Mouse (Mus musculus): ENCODE results near the gene Prkch.

- TF ChIP-seq CTCF (IDR thresholded peaks at IDR 0.05; ENCODE audit: borderline replicate concordance, extremely low read depth, insufficient read depth, insufficient read length) = no peak
- TF ChIP-seq POLR2A (IDR thresholded peaks at IDR 0.05; ENCODE audit: borderline replicate concordance, extremely low read depth, insufficient read depth, insufficient read length, poor library complexity, severe bottlenecking) = no peak
Observed at GRCm38 (mm10) chr12:73810903-73811302, 226.3 kb downstream of the Prkch start.

Data from brain, embryonic 14.5 days (tissue).